Mouse (Mus musculus) lung, postnatal 0 days (tissue): Measurements from ENCODE around the gene Edc4.

Experiments used
- CTCF ChIP-seq: IDR thresholded peaks from 2 replicates; pipeline ENCODE4 v1.5.1; 2016; ENCODE audit warnings: antibody characterized with exemption, mild to moderate bottlenecking
- EP300 ChIP-seq: IDR thresholded peaks from 2 replicates; pipeline ENCODE4 v1.6.1; 2016; ENCODE audit warnings: antibody characterized with exemption, mild to moderate bottlenecking, control low read depth

- TF ChIP-seq EP300 (no peak), CTCF (no peak)
These were observed 30.7 kb upstream of the Edc4 start for GRCm38 (mm10) chr8:105850014-105850413.
